Mouse (Mus musculus) gastrocnemius, adult 2 months (tissue): Measurements from ENCODE around the gene Gm45902. TPM values are rescaled to one million over a fixed set of nuclear protein-coding genes. Genes with fewer than 3 reads are reported as not detected.
A peak's percentile ranks its signal among the peaks of the same experiment; 100 is the strongest.

Experiments
- DNase-seq: peaks from one replicate; pipeline ENCODE4 v3.0.0; 2022
- H3K27ac ChIP-seq: fragments of 200-600 bp; 2 replicates; pipeline ENCODE4 v1.8.1; 2022; ENCODE audit warnings: mild to moderate bottlenecking
- H3K4me3 ChIP-seq: fragments of 200-600 bp; 2 replicates; pipeline ENCODE4 v1.8.1; 2022; ENCODE audit warnings: mild to moderate bottlenecking, moderate library complexity
- CTCF ChIP-seq: fragments of 200-600 bp; IDR thresholded peaks from 2 replicates; pipeline ENCODE4 v1.8.1; 2022; ENCODE audit warnings: antibody characterized with exemption, mild to moderate bottlenecking, moderate library complexity
- intact Hi-C: fragments of 180-260 bp; cut with DNase I; formaldehyde crosslinking; loops from one replicate; pipeline ENCODE4 v1.15.1; 2025
- total RNA-seq, 2 experiments: library from RNA; stranded (reverse); gene quantifications; 2 replicates each; pipeline ENCODE4 v1.2.3; 2021

Gm45902 gene
- total RNA-seq, 2 experiments from 2014 or later = 0.70 to 0.89 TPM

GRCm38 (mm10) chr2:3475746-3476251, 36.8 kb downstream of the Gm45902 start:
- Histone ChIP-seq H3K27ac (peak overlapping the region; percentile 84), H3K4me3 (peak overlapping the region; percentile 99)
- intact Hi-C loops = loop anchor here (5.0 kb wide), 2 partner anchors 37 to 53 kb away; partner anchors contain the start of genes Cdnf, Dclre1c, Gm45902 and Hspa14
- DNase-seq = no peak
- no peak for TF ChIP-seq CTCF

- TF ChIP-seq CTCF = no peak
- peak within 1 kb of the TSS; percentile 84 for H3K27ac ChIP-seq
- H3K4me3 ChIP-seq = peak within 1 kb of the TSS; percentile 99
- intact Hi-C loops = loop anchor here (5.0 kb wide), 2 partner anchors 37 to 53 kb away; partner anchors contain the start of genes Cdnf, Dclre1c, Gm45902 and Hspa14
- DNase-seq = peak; percentile 99
Observed at GRCm38 (mm10) chr2:3474861-3475283, 37.7 kb downstream of the Gm45902 start, which contains the start of gene Suv39h2. Gene Suv39h2 (minus strand): TSS chr2:3475031.

GRCm38 (mm10) chr2:3474361-3474805, 38.2 kb downstream of the Gm45902 start:
- DNase-seq = peak; percentile 67
- TF ChIP-seq CTCF = no peak
- Histone ChIP-seq H3K4me3 (peak overlapping the region; percentile 99), H3K27ac (peak overlapping the region; percentile 84)
- intact Hi-C loops = no loop called here

- H3K4me3 ChIP-seq = peak overlapping the region; percentile 99
- no peak overlapping the region for H3K27ac ChIP-seq
- intact Hi-C loops = no loop called here
- no peak for DNase-seq
- no peak for TF ChIP-seq CTCF
Observed at GRCm38 (mm10) chr2:3473891-3474290, 38.7 kb downstream of the Gm45902 start.

GRCm38 (mm10) chr2:3456590-3456989, 56.0 kb downstream of the Gm45902 start:
- TF ChIP-seq CTCF = no peak
- no peak for DNase-seq

More at GRCm38 (mm10) chr2:3456590-3456989, 56.0 kb downstream of the Gm45902 start:
- Histone ChIP-seq H3K27ac (no peak overlapping the region), H3K4me3 (no peak overlapping the region)
- intact Hi-C loops = no loop called here

Other genes starting within 250 kb of the Gm45902 start
- gene Nmt2, start 228.6 kb downstream of the Gm45902 start, total RNA-seq = 10 to 100 TPM; 11.0 to 12.9 TPM
- gene Rpp38, start 180.1 kb downstream of the Gm45902 start, total RNA-seq = 1 to 10 TPM; 6.8 to 7.3 TPM
- gene Acbd7, start 176.6 kb downstream of the Gm45902 start, total RNA-seq = under 1 TPM in 1 of 2 experiments, not detected in 1; 0.64 TPM
- gene Olah, start 115.6 kb downstream of the Gm45902 start, total RNA-seq = not detected
- not detected for gene Meig1, start 90.1 kb downstream of the Gm45902 start, total RNA-seq
- 1 to 10 TPM; 2.3 to 3.5 TPM for gene Dclre1c, start 88.7 kb downstream of the Gm45902 start, total RNA-seq
- gene Suv39h2, start 37.8 kb downstream of the Gm45902 start, total RNA-seq = 1 to 10 TPM in 1 of 2 experiments, under 1 TPM in 1; 0.71 to 1.3 TPM
- gene Hspa14, start within 50 bp of the Gm45902 start, total RNA-seq = 10 to 100 TPM in 1 of 2 experiments, 1 to 10 TPM in 1; 9.4 to 12.0 TPM
- gene Cdnf, start 240 bp upstream of the Gm45902 start, total RNA-seq = 10 to 100 TPM; 41.3 to 46.6 TPM
- gene Fam107b, start 57.7 kb upstream of the Gm45902 start, total RNA-seq = 1 to 10 TPM; 1.3 to 4.3 TPM